Mouse (Mus musculus) effector memory CD4-positive, alpha-beta T cell, adult 5 months (primary cell): ENCODE measurements around the gene Lsp1. TPM values are rescaled to one million over a fixed set of nuclear protein-coding genes. Genes with fewer than 3 reads are reported as not detected.

Experiments used
- polyA plus RNA-seq: library from polyadenylated mRNA; unstranded; fragments of 100-300 nt; shearing (Covaris generic); gene quantifications from one replicate; pipeline ENCODE4 v1.2.1, GENCODE M21; 2017

The Lsp1 gene
- polyA plus RNA-seq = 942 TPM

GRCm38 (mm10) chr7:142460636-142461077, at the start of gene Lsp1:
TSS of gene Lsp1 (plus strand) at chr7:142460809.

DNA sequence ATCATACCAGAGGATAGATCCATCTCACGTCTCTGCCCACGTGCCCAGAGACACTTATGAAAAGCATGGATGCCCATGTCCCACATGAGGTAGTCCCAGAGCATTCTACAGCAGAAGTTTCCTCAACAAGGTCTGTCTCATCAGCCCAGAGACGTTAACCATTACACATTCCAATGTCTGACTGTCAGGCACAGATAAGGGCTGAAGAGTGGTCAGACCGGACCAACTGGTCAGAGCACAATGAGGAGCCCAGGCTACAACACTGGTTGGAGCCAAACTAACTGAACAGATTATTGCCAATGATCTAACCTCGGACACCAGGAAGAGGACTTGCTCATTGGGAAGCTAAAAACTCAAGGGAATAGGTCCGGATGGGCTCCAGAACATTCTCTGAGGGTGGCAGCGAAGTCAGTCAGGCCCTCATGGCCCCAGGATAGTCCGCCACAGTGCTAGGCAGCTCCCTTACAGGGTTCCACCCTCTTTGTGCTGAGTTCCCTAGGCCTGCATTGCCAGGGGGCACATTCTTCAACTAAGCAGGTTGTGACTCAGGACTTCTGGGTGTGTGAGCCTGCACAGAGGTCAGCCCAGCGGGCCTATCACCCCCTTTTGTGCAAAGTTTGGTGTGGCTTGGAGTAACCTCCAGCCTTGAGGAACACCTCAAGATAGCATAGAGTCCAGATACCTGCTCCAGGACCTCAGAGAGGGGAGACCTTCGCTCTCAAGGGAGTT, 26.3 kb upstream of the Lsp1 start, which contains the start of gene Syt8:
TSS of gene Syt8 (plus strand) at position 714 of the 729 bp plus-strand sequence.

GRCm38 (mm10) chr7:142441585-142441984, 19.0 kb upstream of the Lsp1 start, which contains the start of gene Tnni2:
TSS of gene Tnni2 (plus strand) at chr7:142441808.

GRCm38 (mm10) chr7:142498575-142498974, 38.0 kb downstream of the Lsp1 start, which contains the start of gene Tnnt3:
TSS of gene Tnnt3 (plus strand) at chr7:142498836.

GRCm38 (mm10) chr7:142532671-142533058, 72.1 kb downstream of the Lsp1 start, which contains the start of gene Mrpl23:
TSS of gene Mrpl23 (plus strand) at chr7:142532686.

Other genes starting within 250 kb of the Lsp1 start
- gene Gm7579, start 248.9 kb upstream of the Lsp1 start, polyA plus RNA-seq = not detected
- gene Krtap5-5, start 230.8 kb upstream of the Lsp1 start, polyA plus RNA-seq = not detected
- not detected for gene Gm40460, start 219.7 kb upstream of the Lsp1 start, polyA plus RNA-seq
- not detected for gene Gm2431, start 202.5 kb upstream of the Lsp1 start, polyA plus RNA-seq
- gene Gm4559, start 186.4 kb upstream of the Lsp1 start, polyA plus RNA-seq = not detected
- gene Krtap5-1, start 163.7 kb upstream of the Lsp1 start, polyA plus RNA-seq = not detected
- not detected for gene Krtap5-4, start 157.3 kb upstream of the Lsp1 start, polyA plus RNA-seq
- gene Ifitm10, start 87.1 kb upstream of the Lsp1 start, polyA plus RNA-seq = 24.4 TPM
- gene Gm49369, start 78.1 kb upstream of the Lsp1 start, polyA plus RNA-seq = 12.8 TPM
- gene Ctsd, start 72.8 kb upstream of the Lsp1 start, polyA plus RNA-seq = 304 TPM
- not detected for gene Syt8, start 26.0 kb upstream of the Lsp1 start, polyA plus RNA-seq
- not detected for gene Tnni2, start 19.0 kb upstream of the Lsp1 start, polyA plus RNA-seq
- 1.2 TPM for gene Tnnt3, start 38.0 kb downstream of the Lsp1 start, polyA plus RNA-seq
- gene Mrpl23, start 71.9 kb downstream of the Lsp1 start, polyA plus RNA-seq = 9.9 TPM
- not detected for gene Igf2, start 206.0 kb downstream of the Lsp1 start, polyA plus RNA-seq
- not detected for gene Gm49394, start 209.1 kb downstream of the Lsp1 start, polyA plus RNA-seq